Mouse (Mus musculus) stomach, embryonic 14.5 days (tissue): ENCODE data around the gene Gfra4. TPM values are rescaled to one million over a fixed set of nuclear protein-coding genes. Genes with fewer than 3 reads are reported as not detected.

Experiments used
- microRNA-seq: library from miRNA; unstranded; fragments of <30 nt; microRNA quantifications from one replicate; pipeline ENCODE4, GENCODE M21; 2016
- polyA plus RNA-seq: library from polyadenylated mRNA; unstranded; fragments of >200 nt; fragmentation: Nextera tagmentation; extraction: Ambion mirVana; gene quantifications from 2 replicates; pipeline ENCODE4 v1.2.1, GENCODE M21; 2014

Gfra4 gene
- polyA plus RNA-seq, 1 experiment from 2014 or later: 23.8 TPM

Small RNAs within 50 kb of the gene (microRNA-seq; reads per million reads assigned to microRNA genes)
- not detected for gene Mir6973b

Other genes starting within 250 kb of the Gfra4 start
- gene 4930402H24Rik, start 136.7 kb downstream of the Gfra4 start, polyA plus RNA-seq: 40.8 and 42.6 TPM in 2 replicates
- 9.9 and 13.0 TPM in 2 replicates for gene Atrn, start 136.6 kb downstream of the Gfra4 start, polyA plus RNA-seq
- 3.6 and 4.8 TPM in 2 replicates for gene Adam33, start 20.7 kb upstream of the Gfra4 start, polyA plus RNA-seq
- gene Siglec1, start 43.7 kb upstream of the Gfra4 start, polyA plus RNA-seq: 0.22 and 0.48 TPM in 2 replicates
- gene Hspa12b, start 84.2 kb upstream of the Gfra4 start, polyA plus RNA-seq: 12.3 and 14.2 TPM in 2 replicates
- not detected in 2 replicates for gene Gm11037, start 90.4 kb upstream of the Gfra4 start, polyA plus RNA-seq
- 84.6 and 88.9 TPM in 2 replicates for gene 1700037H04Rik, start 117.0 kb upstream of the Gfra4 start, polyA plus RNA-seq
- gene Cenpb, start 137.0 kb upstream of the Gfra4 start, polyA plus RNA-seq: 9.0 and 9.9 TPM in 2 replicates
- 58.0 and 63.4 TPM in 2 replicates for gene Cdc25b, start 143.9 kb upstream of the Gfra4 start, polyA plus RNA-seq
- 9.2 and 9.8 TPM in 2 replicates for gene Spef1, start 144.2 kb upstream of the Gfra4 start, polyA plus RNA-seq
- gene Ap5s1, start 164.0 kb upstream of the Gfra4 start, polyA plus RNA-seq: 27.0 TPM in 2 replicates
- gene Mavs, start 191.0 kb upstream of the Gfra4 start, polyA plus RNA-seq: 15.2 and 15.5 TPM in 2 replicates
- 39.1 and 42.3 TPM in 2 replicates for gene Pank2, start 219.4 kb upstream of the Gfra4 start, polyA plus RNA-seq